Mouse (Mus musculus): ENCODE results near the gene Pde8a. TPM values are rescaled to one million over a fixed set of nuclear protein-coding genes. Genes with fewer than 3 reads are reported as not detected.

Gene Pde8a
- polyA plus RNA-seq, 1 experiment from 2014 or later = 2.6 TPM

DNA sequence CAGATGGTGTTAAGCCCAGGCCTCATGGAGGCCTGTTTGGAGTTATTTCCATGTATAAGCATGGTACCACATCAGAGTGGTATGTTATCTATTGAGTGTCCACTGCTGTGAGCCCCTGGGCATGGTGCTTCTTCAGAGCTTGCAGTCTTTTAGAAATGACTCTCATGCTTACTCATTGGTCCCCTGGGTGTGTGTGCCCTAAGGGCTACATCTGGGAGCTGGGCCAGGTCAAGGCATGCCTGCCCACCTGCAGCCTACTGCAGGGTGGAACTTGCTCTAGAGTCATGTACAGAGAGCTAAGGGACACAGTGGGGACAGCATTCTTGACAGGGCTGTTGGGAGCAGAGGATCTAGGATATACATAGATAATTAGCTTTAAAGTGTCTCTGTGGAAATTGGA lies 98.2 kb downstream of the Pde8a start:
- no peak overlapping the region for H3K4me2 ChIP-seq (replicated peaks)
- no peaks in the 10 kb centered on the region for H3K4me1 ChIP-seq (replicated peaks; ENCODE audit: control insufficient read depth, insufficient read depth, low read length)
- ATAC-seq (ENCODE audit: low FRiP score) (no peak), DNase-seq (ENCODE audit: low spot score) (no peak)
- no peak overlapping the region for H3K4me3 ChIP-seq (replicated peaks; ENCODE audit: low read length)
- no peaks in the 10 kb centered on the region for H3K9me3 ChIP-seq (ENCODE audit: control insufficient read depth, low read length)
- H3K27me3 ChIP-seq (ENCODE audit: control insufficient read depth, insufficient read depth, low read length) = no peaks in the 10 kb centered on the region
- no peak overlapping the region for H3K9ac ChIP-seq
- no peaks in the 10 kb centered on the region for H3K36me3 ChIP-seq (replicated peaks; ENCODE audit: control insufficient read depth, insufficient read depth)
- no peak overlapping the region for H3K27ac ChIP-seq

DNA sequence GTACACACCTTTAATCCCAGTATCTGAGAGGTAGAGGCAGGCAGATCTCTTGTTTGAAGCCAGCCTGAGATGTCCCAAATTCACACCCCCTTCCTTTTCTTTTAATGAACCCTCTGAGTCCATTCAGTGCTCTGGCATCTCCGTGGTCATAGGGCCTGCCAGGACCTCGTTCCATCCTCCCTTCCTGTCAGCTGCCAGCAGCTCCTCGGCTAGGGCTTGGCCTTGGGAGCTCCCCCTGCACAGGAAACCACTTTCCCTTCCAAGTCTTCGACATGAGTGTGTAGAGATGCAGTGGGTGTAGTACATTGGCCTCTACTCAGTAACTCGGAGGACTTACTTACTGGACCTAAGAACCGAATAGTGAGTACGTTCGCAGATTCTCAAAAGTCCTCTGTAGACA lies 102.2 kb downstream of the Pde8a start:
- WGBS = 82% methylated on average over 8 of the region's 8 CpGs
- ATAC-seq (ENCODE audit: low FRiP score) = no peak
- no peaks in the 10 kb centered on the region for H3K36me3 ChIP-seq (replicated peaks; ENCODE audit: control insufficient read depth, insufficient read depth)

GRCm38 (mm10) chr7:81319749-81320148 lies 106.4 kb downstream of the Pde8a start:
- Histone ChIP-seq H3K27me3 (ENCODE audit: control insufficient read depth, insufficient read depth, low read length) (no peaks in the 10 kb centered on the region), H3K9me3 (ENCODE audit: control insufficient read depth, low read length) (no peaks in the 10 kb centered on the region), H3K4me3 (replicated peaks; ENCODE audit: low read length) (no peak overlapping the region), H3K4me1 (replicated peaks; ENCODE audit: control insufficient read depth, insufficient read depth, low read length) (no peaks in the 10 kb centered on the region), H3K4me2 (replicated peaks) (no peak overlapping the region), H3K27ac (no peak overlapping the region), H3K9ac (no peak overlapping the region), H3K36me3 (replicated peaks; ENCODE audit: control insufficient read depth, insufficient read depth) (no peaks in the 10 kb centered on the region)
- ATAC-seq (ENCODE audit: low FRiP score) = no peak
- 94% methylated on average over 6 of the region's 6 CpGs for WGBS
- DNase-seq (ENCODE audit: low spot score) = no peak

More for the DNA sequence above, 102.2 kb downstream of the Pde8a start:
- Histone ChIP-seq H3K9me3 (ENCODE audit: control insufficient read depth, low read length) (no peaks in the 10 kb centered on the region), H3K9ac (no peak overlapping the region), H3K4me3 (replicated peaks; ENCODE audit: low read length) (no peak overlapping the region), H3K27me3 (ENCODE audit: control insufficient read depth, insufficient read depth, low read length) (no peaks in the 10 kb centered on the region), H3K27ac (no peak overlapping the region), H3K4me1 (replicated peaks; ENCODE audit: control insufficient read depth, insufficient read depth, low read length) (no peaks in the 10 kb centered on the region), H3K4me2 (replicated peaks) (no peak overlapping the region)
- DNase-seq (ENCODE audit: low spot score) = no peak

GRCm38 (mm10) chr7:81321776-81322175 lies 108.4 kb downstream of the Pde8a start:
- ATAC-seq (ENCODE audit: low FRiP score) (no peak), DNase-seq (ENCODE audit: low spot score) (no peak)
- Histone ChIP-seq H3K4me2 (replicated peaks) (no peak overlapping the region), H3K4me1 (replicated peaks; ENCODE audit: control insufficient read depth, insufficient read depth, low read length) (no peaks in the 10 kb centered on the region), H3K27me3 (ENCODE audit: control insufficient read depth, insufficient read depth, low read length) (no peaks in the 10 kb centered on the region), H3K9me3 (ENCODE audit: control insufficient read depth, low read length) (no peaks in the 10 kb centered on the region), H3K27ac (no peak overlapping the region), H3K4me3 (replicated peaks; ENCODE audit: low read length) (no peak overlapping the region), H3K9ac (no peak overlapping the region), H3K36me3 (replicated peaks; ENCODE audit: control insufficient read depth, insufficient read depth) (no peaks in the 10 kb centered on the region)
- whole genome bisulfite sequencing = 82% methylated on average over 5 of the region's 5 CpGs

DNA sequence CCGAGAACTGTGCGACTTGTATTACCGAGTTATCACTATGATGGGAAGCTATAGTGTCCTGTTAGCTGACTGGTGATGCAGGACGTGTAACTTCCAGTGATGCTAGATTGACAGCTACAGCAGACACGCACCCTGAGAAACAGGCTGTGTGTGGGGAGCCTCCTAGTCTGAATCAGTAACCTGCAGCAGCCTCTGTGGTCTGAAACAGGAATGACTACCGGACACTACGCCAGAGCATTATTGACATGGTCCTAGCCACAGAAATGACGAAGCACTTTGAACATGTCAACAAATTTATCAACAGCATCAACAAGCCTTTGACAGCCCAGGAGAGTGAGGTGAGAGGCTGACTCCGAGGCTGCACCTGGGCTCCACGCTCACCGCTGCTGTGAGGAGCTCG lies 112.6 kb downstream of the Pde8a start:
- 87% methylated on average over 12 of the region's 12 CpGs for WGBS
- H3K9ac ChIP-seq = no peak overlapping the region
- no peaks in the 10 kb centered on the region for H3K27me3 ChIP-seq (ENCODE audit: control insufficient read depth, insufficient read depth, low read length)
- H3K27ac ChIP-seq = no peak overlapping the region
- H3K9me3 ChIP-seq (ENCODE audit: control insufficient read depth, low read length) = no peaks in the 10 kb centered on the region
- no peak for DNase-seq (ENCODE audit: low spot score)
- H3K4me1 ChIP-seq (replicated peaks; ENCODE audit: control insufficient read depth, insufficient read depth, low read length) = no peaks in the 10 kb centered on the region
- H3K4me2 ChIP-seq (replicated peaks) = no peak overlapping the region
- ATAC-seq (ENCODE audit: low FRiP score) = no peak
- H3K4me3 ChIP-seq (replicated peaks; ENCODE audit: low read length) = no peak overlapping the region
- peaks cover 5% of the 10 kb centered on the region; the same call in 1 of the 2 replicates for H3K36me3 ChIP-seq (replicated peaks; ENCODE audit: control insufficient read depth, insufficient read depth)

DNA sequence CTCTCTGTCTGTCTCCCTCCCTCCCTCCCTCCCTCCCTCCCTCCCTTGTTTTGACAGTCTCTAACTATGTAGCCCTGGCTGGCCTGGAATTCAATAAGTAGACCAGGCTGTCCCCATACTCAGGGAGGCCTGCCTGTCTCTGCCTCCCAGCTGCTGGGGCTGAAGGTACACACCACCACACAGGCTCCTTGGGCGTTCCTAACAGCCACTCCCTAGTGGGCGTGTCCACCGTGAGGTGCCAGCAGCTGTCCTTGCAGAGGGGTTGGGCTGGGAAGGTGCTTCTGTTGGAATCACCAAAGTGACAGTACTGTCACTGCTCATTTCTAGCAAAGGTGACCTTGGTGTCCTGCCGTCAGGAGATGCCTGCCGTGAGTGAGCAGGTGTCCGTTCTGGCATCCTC lies 113.5 kb downstream of the Pde8a start:
- H3K4me3 ChIP-seq (replicated peaks; ENCODE audit: low read length) = no peak overlapping the region
- H3K27ac ChIP-seq = no peak overlapping the region
- no peaks in the 10 kb centered on the region for H3K4me1 ChIP-seq (replicated peaks; ENCODE audit: control insufficient read depth, insufficient read depth, low read length)
- ATAC-seq (ENCODE audit: low FRiP score) = no peak
- H3K9me3 ChIP-seq (ENCODE audit: control insufficient read depth, low read length) = no peaks in the 10 kb centered on the region
- WGBS = 81% methylated on average over 6 of the region's 6 CpGs
- H3K36me3 ChIP-seq (replicated peaks; ENCODE audit: control insufficient read depth, insufficient read depth) = peaks cover 5% of the 10 kb centered on the region; the same call in 1 of the 2 replicates
- DNase-seq (ENCODE audit: low spot score) = no peak
- no peaks in the 10 kb centered on the region for H3K27me3 ChIP-seq (ENCODE audit: control insufficient read depth, insufficient read depth, low read length)
- no peak overlapping the region for H3K9ac ChIP-seq
- no peak overlapping the region for H3K4me2 ChIP-seq (replicated peaks)

GRCm38 (mm10) chr7:81327661-81328060 lies 114.3 kb downstream of the Pde8a start:
- H3K4me3 ChIP-seq (replicated peaks; ENCODE audit: low read length) = no peak overlapping the region
- ATAC-seq (ENCODE audit: low FRiP score) (no peak), DNase-seq (ENCODE audit: low spot score) (no peak)
- H3K36me3 ChIP-seq (replicated peaks; ENCODE audit: control insufficient read depth, insufficient read depth) = peaks cover 11% of the 10 kb centered on the region
- WGBS = 78% methylated on average over 10 of the region's 10 CpGs
- no peak overlapping the region for H3K4me2 ChIP-seq (replicated peaks)
- no peaks in the 10 kb centered on the region for H3K9me3 ChIP-seq (ENCODE audit: control insufficient read depth, low read length)
- no peaks in the 10 kb centered on the region for H3K27me3 ChIP-seq (ENCODE audit: control insufficient read depth, insufficient read depth, low read length)
- no peak overlapping the region for H3K27ac ChIP-seq
- no peak overlapping the region for H3K9ac ChIP-seq
- no peaks in the 10 kb centered on the region for H3K4me1 ChIP-seq (replicated peaks; ENCODE audit: control insufficient read depth, insufficient read depth, low read length)

GRCm38 (mm10) chr7:81330767-81331166 lies 117.4 kb downstream of the Pde8a start:
- H3K4me3 ChIP-seq (replicated peaks; ENCODE audit: low read length) = no peak overlapping the region
- H3K4me2 ChIP-seq (replicated peaks) = no peak overlapping the region
- H3K9ac ChIP-seq = no peak overlapping the region
- no peaks in the 10 kb centered on the region for H3K9me3 ChIP-seq (ENCODE audit: control insufficient read depth, low read length)
- peaks cover 16% of the 10 kb centered on the region for H3K36me3 ChIP-seq (replicated peaks; ENCODE audit: control insufficient read depth, insufficient read depth)
- ATAC-seq (ENCODE audit: low FRiP score) = no peak
- no peak for DNase-seq (ENCODE audit: low spot score)
- no peaks in the 10 kb centered on the region for H3K4me1 ChIP-seq (replicated peaks; ENCODE audit: control insufficient read depth, insufficient read depth, low read length)
- H3K27me3 ChIP-seq (ENCODE audit: control insufficient read depth, insufficient read depth, low read length) = no peaks in the 10 kb centered on the region
- no peak overlapping the region for H3K27ac ChIP-seq
- 8% methylated on average over 3 of the region's 3 CpGs for WGBS

- H3K27me3 ChIP-seq (ENCODE audit: control insufficient read depth, insufficient read depth, low read length) = no peaks in the 10 kb centered on the region
- ATAC-seq (ENCODE audit: low FRiP score) = no peak
- H3K27ac ChIP-seq = no peak overlapping the region
- 0 out of 2 replicates have a peak, but pooled peaks cover 4% of the 10 kb centered on the region for H3K4me1 ChIP-seq (replicated peaks; ENCODE audit: control insufficient read depth, insufficient read depth, low read length)
- WGBS = 83% methylated on average over 7 of the region's 7 CpGs
- DNase-seq (ENCODE audit: low spot score) = no peak
- no peak overlapping the region for H3K9ac ChIP-seq
- H3K36me3 ChIP-seq (replicated peaks; ENCODE audit: control insufficient read depth, insufficient read depth) = peaks cover 16% of the 10 kb centered on the region
- no peak overlapping the region for H3K4me3 ChIP-seq (replicated peaks; ENCODE audit: low read length)
- no peak overlapping the region for H3K4me2 ChIP-seq (replicated peaks)
- no peaks in the 10 kb centered on the region for H3K9me3 ChIP-seq (ENCODE audit: control insufficient read depth, low read length)
These were observed 118.5 kb downstream of the Pde8a start for GRCm38 (mm10) chr7:81331851-81332250.

DNA sequence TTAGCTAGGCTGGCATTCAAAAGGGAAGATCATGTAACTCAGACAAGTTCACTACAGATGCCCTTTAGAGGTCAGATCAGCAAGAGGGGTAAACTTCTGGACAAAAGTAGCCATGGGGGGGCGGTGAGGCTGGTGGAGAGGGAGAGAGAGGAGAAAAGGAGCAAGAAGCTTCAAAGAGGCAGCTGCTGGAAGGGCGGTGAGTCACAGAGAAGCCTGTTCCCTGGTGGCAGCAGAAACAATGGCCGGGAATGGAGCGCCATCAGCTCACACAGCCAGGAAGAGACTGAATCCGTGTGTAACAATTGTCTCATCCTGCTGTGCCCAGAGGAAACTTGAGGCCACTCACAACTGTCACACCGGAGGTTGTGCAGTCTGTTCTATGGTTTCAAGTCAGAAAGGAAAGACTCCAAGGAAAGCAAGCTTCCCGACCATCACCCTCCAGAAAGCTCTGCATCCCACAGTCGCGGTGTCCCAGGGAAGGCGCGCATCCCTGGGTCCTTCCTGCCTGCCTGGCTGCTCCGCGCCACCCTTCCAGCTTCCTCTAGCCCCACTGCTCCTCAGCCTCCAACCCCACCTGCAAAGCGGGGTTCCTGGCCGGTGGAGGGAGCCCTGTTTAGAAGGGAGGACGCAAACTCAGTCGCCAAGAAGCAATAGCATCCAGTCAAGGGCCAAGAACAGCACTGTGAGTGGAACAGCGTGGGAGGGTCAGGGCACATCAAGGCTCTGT lies 122.5 kb downstream of the Pde8a start:
- DNase-seq (ENCODE audit: low spot score) (no peak), ATAC-seq (ENCODE audit: low FRiP score) (no peak)
- WGBS = 31% methylated on average over 18 of the region's 18 CpGs
- peak overlapping the region; percentile 9 for H3K27ac ChIP-seq
- H3K4me1 ChIP-seq (replicated peaks; ENCODE audit: control insufficient read depth, insufficient read depth, low read length) = 0 out of 2 replicates have a peak, but pooled peaks cover 4% of the 10 kb centered on the region
- H3K9me3 ChIP-seq (ENCODE audit: control insufficient read depth, low read length) = no peaks in the 10 kb centered on the region
- no peak overlapping the region for H3K4me3 ChIP-seq (replicated peaks; ENCODE audit: low read length)
- no peak overlapping the region for H3K4me2 ChIP-seq (replicated peaks)
- no peak overlapping the region for H3K9ac ChIP-seq
- H3K27me3 ChIP-seq (ENCODE audit: control insufficient read depth, insufficient read depth, low read length) = no peaks in the 10 kb centered on the region
- peaks cover 38% of the 10 kb centered on the region for H3K36me3 ChIP-seq (replicated peaks; ENCODE audit: control insufficient read depth, insufficient read depth)
